Mouse (Mus musculus) heart, postnatal 14 days (tissue): ENCODE data around the gene Eif2b3. TPM values are rescaled to one million over a fixed set of nuclear protein-coding genes. Genes with fewer than 3 reads are reported as not detected.

Experiments
- DNase-seq, 2 experiments: peaks; one replicate each; pipeline ENCODE4 v3.0.0; 2021 to 2022
- intact Hi-C: fragments of 180-260 bp; cut with DNase I; formaldehyde crosslinking; loops from one replicate; pipeline ENCODE4 v1.15.1; 2025
- total RNA-seq, 2 experiments: library from RNA; stranded (reverse); gene quantifications; 2 replicates each; pipeline ENCODE4 v1.2.3; 2021

Gene Eif2b3
- total RNA-seq, 2 experiments from 2014 or later, result 14.9 to 15.5 TPM

GRCm38 (mm10) chr4:117010231-117010630 is 9.0 kb upstream of the Eif2b3 start:
- intact Hi-C loops, result no loop called here

GRCm38 (mm10) chr4:117013596-117013995 is 5.6 kb upstream of the Eif2b3 start:
- intact Hi-C loops, result no loop called here
- DNase-seq, result no peak

More at GRCm38 (mm10) chr4:117010231-117010630, 9.0 kb upstream of the Eif2b3 start:
- DNase-seq, result no peak

- intact Hi-C loops, result loop anchor here (5.0 kb wide), 1 partner anchor 82 kb away; the partner anchor contains the start of gene Ptch2
- no peak for DNase-seq
Observed at GRCm38 (mm10) chr4:117014901-117015415, 4.2 kb upstream of the Eif2b3 start.

GRCm38 (mm10) chr4:117017738-117018137 is 1.5 kb upstream of the Eif2b3 start:
- intact Hi-C loops, result loop anchor here (5.0 kb wide), 1 partner anchor 80 kb away; the partner anchor contains the start of gene Ptch2
- DNase-seq, result no peak

- DNase-seq, result no peak
- intact Hi-C loops, result loop anchor here (5.0 kb wide), 1 partner anchor 79 kb away; the partner anchor contains the start of gene Ptch2
Observed at GRCm38 (mm10) chr4:117018327-117018726, 875 bp upstream of the Eif2b3 start.

- no peak for DNase-seq
- intact Hi-C loops, result no loop called here
Observed at GRCm38 (mm10) chr4:117023469-117023868, 4.3 kb downstream of the Eif2b3 start.

- intact Hi-C loops, result no loop called here
- no peak for DNase-seq
Observed at GRCm38 (mm10) chr4:117031105-117031504, 11.9 kb downstream of the Eif2b3 start.

- intact Hi-C loops, result no loop called here
- peak; percentile 60 to 64 for DNase-seq
Observed at GRCm38 (mm10) chr4:117039925-117040687, 20.9 kb downstream of the Eif2b3 start.

GRCm38 (mm10) chr4:117040791-117041190 is 21.6 kb downstream of the Eif2b3 start:
- intact Hi-C loops, result no loop called here
- no peak for DNase-seq

GRCm38 (mm10) chr4:117041283-117041721 is 22.1 kb downstream of the Eif2b3 start:
- intact Hi-C loops, result no loop called here
- peak; percentile 66 to 76 for DNase-seq

- peak; percentile 12 to 34 for DNase-seq
- intact Hi-C loops, result no loop called here
Observed at GRCm38 (mm10) chr4:117048836-117049235, 29.6 kb downstream of the Eif2b3 start.

- intact Hi-C loops, result no loop called here
- no peak for DNase-seq
Observed at GRCm38 (mm10) chr4:117049485-117049884, 30.3 kb downstream of the Eif2b3 start.

- DNase-seq, result peak; percentile 30 to 50
- intact Hi-C loops, result no loop called here
Observed at GRCm38 (mm10) chr4:117052626-117053025, 33.4 kb downstream of the Eif2b3 start.

- intact Hi-C loops, result no loop called here
- DNase-seq, result no peak
Observed at GRCm38 (mm10) chr4:117053956-117054355, 34.8 kb downstream of the Eif2b3 start.

- DNase-seq, result no peak
- intact Hi-C loops, result no loop called here
Observed at GRCm38 (mm10) chr4:117056102-117056501, 36.9 kb downstream of the Eif2b3 start.

GRCm38 (mm10) chr4:117056514-117056913 is 37.3 kb downstream of the Eif2b3 start:
- no peak for DNase-seq
- intact Hi-C loops, result no loop called here

- intact Hi-C loops, result no loop called here
Observed at GRCm38 (mm10) chr4:117058512-117058911, 39.3 kb downstream of the Eif2b3 start.

GRCm38 (mm10) chr4:117062700-117063390 is 43.6 kb downstream of the Eif2b3 start:
- intact Hi-C loops, result no loop called here
- DNase-seq, result no peak

More at GRCm38 (mm10) chr4:117058512-117058911, 39.3 kb downstream of the Eif2b3 start:
- DNase-seq, result no peak

GRCm38 (mm10) chr4:117068035-117068434 is 48.8 kb downstream of the Eif2b3 start:
- intact Hi-C loops, result no loop called here
- DNase-seq, result no peak

GRCm38 (mm10) chr4:117069647-117070046 is 50.4 kb downstream of the Eif2b3 start:
- intact Hi-C loops, result no loop called here

GRCm38 (mm10) chr4:117070624-117071023 is 51.4 kb downstream of the Eif2b3 start:
- intact Hi-C loops, result no loop called here
- no peak for DNase-seq

More at GRCm38 (mm10) chr4:117069647-117070046, 50.4 kb downstream of the Eif2b3 start:
- no peak for DNase-seq
